Mouse (Mus musculus): ENCODE data around the gene Olfr1033. TPM values are rescaled to one million over a fixed set of nuclear protein-coding genes. Genes with fewer than 3 reads are reported as not detected.

Olfr1033 gene
- 0.72 TPM for polyA plus RNA-seq (2015; fragmentation: Illumina TruSeq; extraction: RNeasy Lipid Tissue Mini Kit (QIAGEN cat#74804); ENCODE audit: insufficient read depth, low read depth, low replicate concordance)

DNA sequence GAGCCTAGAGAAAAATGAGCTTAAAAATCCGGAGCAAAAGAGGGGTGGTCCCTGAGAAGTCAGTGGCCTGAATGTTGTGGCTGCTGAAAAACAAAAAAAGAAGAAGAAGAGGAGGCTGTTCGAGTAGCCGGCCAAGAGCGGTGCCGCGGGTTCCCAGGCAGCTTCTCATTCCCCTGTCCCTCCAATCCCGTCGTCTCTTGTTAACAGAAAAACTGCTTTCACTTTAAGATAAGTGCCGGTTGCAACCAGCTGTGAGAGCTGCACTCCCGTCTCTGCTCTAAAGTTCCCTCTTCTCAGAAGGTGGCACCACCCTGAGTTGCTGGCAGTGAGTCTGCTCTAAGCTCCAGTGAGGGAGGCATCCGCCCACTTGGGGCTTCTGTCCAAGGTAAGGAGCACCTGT, at the start of gene Olfr1033:
TSS of gene Olfr1033 (plus strand) at position 228 of the 400 bp plus-strand sequence.

DNA sequence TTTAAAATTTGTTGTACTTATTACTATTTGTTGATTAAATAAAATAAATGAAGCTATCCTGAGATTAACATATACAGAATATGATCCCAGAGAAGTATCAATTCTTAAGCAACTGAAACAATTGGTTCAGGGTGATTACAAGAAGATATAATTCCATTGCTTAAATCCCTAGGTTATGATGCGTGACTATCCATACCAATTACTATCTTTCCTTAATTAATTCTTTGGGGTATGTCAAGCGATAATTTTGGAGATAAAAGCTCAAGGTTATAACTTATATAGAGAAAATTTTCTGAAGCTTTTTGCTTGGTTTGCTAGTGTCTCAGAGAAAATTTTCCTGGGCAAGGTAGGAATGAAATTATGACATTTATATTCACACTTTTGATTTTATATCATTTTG, 46.8 kb upstream of the Olfr1033 start, which contains the start of gene Olfr1029:
TSS of gene Olfr1029 (plus strand) at position 301 of the 400 bp plus-strand sequence.

DNA sequence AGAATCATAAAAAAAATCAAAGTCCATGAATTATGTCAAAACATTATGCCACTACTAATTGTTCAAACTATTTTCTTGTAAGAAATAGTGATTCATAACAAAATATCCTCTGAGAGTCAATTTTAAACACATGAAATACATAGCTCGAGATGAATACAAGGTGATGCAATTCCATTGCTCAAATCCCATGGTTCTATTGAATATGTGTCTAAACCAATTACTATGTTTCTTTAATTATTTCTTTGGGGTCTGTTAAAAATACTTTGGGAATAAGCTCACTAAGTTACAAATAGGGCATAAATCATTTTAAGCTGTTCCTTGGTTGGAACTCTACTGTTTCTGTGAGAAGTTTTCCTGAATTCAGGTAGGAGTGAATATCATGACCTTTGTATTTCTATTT, 41.5 kb upstream of the Olfr1033 start, which contains the start of gene Olfr1030:
TSS of gene Olfr1030 (plus strand) at position 301 of the 400 bp plus-strand sequence.

DNA sequence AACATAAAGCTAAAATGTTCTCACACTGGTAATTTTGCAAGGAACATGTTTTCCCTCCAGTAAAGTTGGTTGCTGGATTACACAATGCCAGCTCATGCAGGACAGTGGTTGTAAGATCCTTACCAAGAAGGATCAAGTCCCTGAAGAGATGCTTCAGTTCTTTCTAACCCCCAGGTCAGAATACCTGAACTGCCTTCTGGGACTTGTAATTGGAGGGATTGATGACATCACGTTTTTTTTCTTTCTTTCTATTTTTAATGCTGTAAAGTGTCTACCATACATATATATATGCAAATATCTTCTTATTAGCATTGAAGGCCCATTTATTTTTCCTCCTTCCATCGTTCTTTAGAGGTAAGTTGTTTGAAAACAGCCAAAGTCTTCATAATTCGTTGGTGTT, 30.4 kb upstream of the Olfr1033 start, which contains the start of gene Olfr1031:
TSS of gene Olfr1031 (plus strand) at position 301 of the 400 bp plus-strand sequence.

DNA sequence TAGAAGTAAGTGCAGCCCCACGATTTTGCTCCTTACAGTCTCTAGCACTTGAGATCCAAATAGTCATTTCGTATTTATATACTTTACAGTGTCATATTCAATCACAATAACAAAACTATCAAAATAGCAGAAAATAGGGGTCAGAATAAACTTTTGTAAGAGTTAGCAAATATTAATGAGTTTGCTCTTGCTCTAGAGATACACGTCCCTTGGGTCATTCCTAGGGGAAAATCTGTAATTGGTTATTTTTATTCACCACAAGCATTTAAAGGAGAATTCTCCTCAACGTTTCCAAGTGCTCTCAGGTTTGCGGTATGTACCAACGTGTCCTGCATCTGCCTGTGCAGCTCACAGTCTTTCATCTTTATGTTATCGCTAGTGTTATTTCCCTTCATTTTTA, 15.2 kb upstream of the Olfr1033 start, which contains the start of gene Olfr1032:
TSS of gene Olfr1032 (plus strand) at position 301 of the 400 bp plus-strand sequence.

DNA sequence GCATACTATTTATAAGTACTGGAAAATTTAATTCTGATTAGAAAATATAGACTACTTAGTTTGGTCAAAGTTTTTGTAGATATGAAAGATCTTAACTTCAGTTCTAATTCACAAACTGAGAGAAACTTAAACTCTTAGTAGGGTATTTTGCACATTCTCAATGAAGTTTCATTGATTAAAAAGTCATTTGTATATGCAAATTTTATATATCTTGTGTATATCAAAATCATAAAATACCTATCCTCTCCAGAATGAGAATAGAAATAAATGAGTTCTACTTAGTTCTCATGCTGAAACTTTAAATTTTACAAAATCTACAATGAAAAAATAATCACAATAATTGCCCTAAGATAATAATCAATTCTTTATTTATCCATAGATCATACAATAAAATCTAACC, 25.1 kb downstream of the Olfr1033 start, which contains the start of gene Olfr1034:
TSS of gene Olfr1034 (plus strand) at position 301 of the 400 bp plus-strand sequence.

DNA sequence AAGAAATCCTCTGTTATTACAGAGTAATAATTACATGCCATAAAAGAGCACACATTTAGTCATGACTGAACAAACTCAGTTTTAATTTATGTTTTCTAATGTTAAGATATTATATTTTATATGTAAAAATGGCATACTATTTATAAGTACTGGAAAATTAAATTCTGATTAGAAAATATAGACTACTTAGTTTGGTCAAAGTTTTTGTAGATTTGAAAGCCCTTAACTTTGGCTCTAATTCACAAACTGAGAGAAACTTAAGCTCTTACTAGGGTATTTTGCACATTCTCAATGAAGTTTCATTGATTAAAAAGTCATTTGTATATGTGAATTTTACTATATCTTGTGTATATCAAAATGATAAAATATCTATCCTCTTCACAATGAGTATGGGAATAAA, 53.3 kb downstream of the Olfr1033 start, which contains the start of gene Olfr1036:
TSS of gene Olfr1036 (plus strand) at position 301 of the 400 bp plus-strand sequence.

DNA sequence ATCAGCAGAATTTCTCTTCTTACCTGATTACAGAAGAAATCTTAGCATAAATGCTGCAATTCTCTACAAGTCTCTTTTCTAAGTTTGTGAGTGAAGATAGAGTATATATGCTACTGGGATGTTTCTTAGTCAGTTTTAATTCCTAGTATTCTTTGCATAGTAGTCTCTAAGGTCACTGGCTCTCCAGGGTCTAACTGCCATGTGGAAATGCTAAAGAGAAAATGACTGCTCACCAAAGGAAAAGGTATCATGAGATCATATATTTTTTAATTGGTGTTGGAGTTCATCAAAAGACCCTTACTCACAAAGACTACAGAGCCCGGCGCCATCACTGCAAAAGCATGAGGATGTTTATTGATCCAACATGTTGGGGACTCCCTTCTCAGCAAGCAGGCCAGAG, 66.9 kb downstream of the Olfr1033 start, which contains the start of gene Olfr1037:
TSS of gene Olfr1037 (minus strand) at position 101 of the 400 bp plus-strand sequence.

Other genes with a start within 250 kb of the Olfr1033 start
- gene Olfr1014, start 247.9 kb upstream of the Olfr1033 start, polyA plus RNA-seq (2015; fragmentation: Illumina TruSeq; extraction: RNeasy Lipid Tissue Mini Kit (QIAGEN cat#74804); ENCODE audit: insufficient read depth, low read depth, low replicate concordance): not detected
- gene Olfr1015, start 238.6 kb upstream of the Olfr1033 start, polyA plus RNA-seq (2015; fragmentation: Illumina TruSeq; extraction: RNeasy Lipid Tissue Mini Kit (QIAGEN cat#74804); ENCODE audit: insufficient read depth, low read depth, low replicate concordance): not detected
- gene Olfr1016, start 218.1 kb upstream of the Olfr1033 start, polyA plus RNA-seq (2015; fragmentation: Illumina TruSeq; extraction: RNeasy Lipid Tissue Mini Kit (QIAGEN cat#74804); ENCODE audit: insufficient read depth, low read depth, low replicate concordance): not detected
- not detected for gene Olfr1018, start 202.2 kb upstream of the Olfr1033 start, polyA plus RNA-seq (2015; fragmentation: Illumina TruSeq; extraction: RNeasy Lipid Tissue Mini Kit (QIAGEN cat#74804); ENCODE audit: insufficient read depth, low read depth, low replicate concordance)
- not detected for gene Olfr1019, start 175.2 kb upstream of the Olfr1033 start, polyA plus RNA-seq (2015; fragmentation: Illumina TruSeq; extraction: RNeasy Lipid Tissue Mini Kit (QIAGEN cat#74804); ENCODE audit: insufficient read depth, low read depth, low replicate concordance)
- not detected for gene Olfr1020, start 173.6 kb upstream of the Olfr1033 start, polyA plus RNA-seq (2015; fragmentation: Illumina TruSeq; extraction: RNeasy Lipid Tissue Mini Kit (QIAGEN cat#74804); ENCODE audit: insufficient read depth, low read depth, low replicate concordance)
- not detected for gene Olfr1022, start 152.0 kb upstream of the Olfr1033 start, polyA plus RNA-seq (2015; fragmentation: Illumina TruSeq; extraction: RNeasy Lipid Tissue Mini Kit (QIAGEN cat#74804); ENCODE audit: insufficient read depth, low read depth, low replicate concordance)
- not detected for gene Olfr1023, start 135.0 kb upstream of the Olfr1033 start, polyA plus RNA-seq (2015; fragmentation: Illumina TruSeq; extraction: RNeasy Lipid Tissue Mini Kit (QIAGEN cat#74804); ENCODE audit: insufficient read depth, low read depth, low replicate concordance)
- gene Olfr1024, start 115.6 kb upstream of the Olfr1033 start, polyA plus RNA-seq (2015; fragmentation: Illumina TruSeq; extraction: RNeasy Lipid Tissue Mini Kit (QIAGEN cat#74804); ENCODE audit: insufficient read depth, low read depth, low replicate concordance): not detected
- not detected for gene Olfr1025-ps1, start 105.4 kb upstream of the Olfr1033 start, polyA plus RNA-seq (2015; fragmentation: Illumina TruSeq; extraction: RNeasy Lipid Tissue Mini Kit (QIAGEN cat#74804); ENCODE audit: insufficient read depth, low read depth, low replicate concordance)
- gene Olfr1026, start 99.1 kb upstream of the Olfr1033 start, polyA plus RNA-seq (2015; fragmentation: Illumina TruSeq; extraction: RNeasy Lipid Tissue Mini Kit (QIAGEN cat#74804); ENCODE audit: insufficient read depth, low read depth, low replicate concordance): not detected
- not detected for gene Olfr1028, start 70.2 kb upstream of the Olfr1033 start, polyA plus RNA-seq (2015; fragmentation: Illumina TruSeq; extraction: RNeasy Lipid Tissue Mini Kit (QIAGEN cat#74804); ENCODE audit: insufficient read depth, low read depth, low replicate concordance)
- gene Olfr1029, start 46.7 kb upstream of the Olfr1033 start, polyA plus RNA-seq (2015; fragmentation: Illumina TruSeq; extraction: RNeasy Lipid Tissue Mini Kit (QIAGEN cat#74804); ENCODE audit: insufficient read depth, low read depth, low replicate concordance): not detected
- not detected for gene Olfr1030, start 41.4 kb upstream of the Olfr1033 start, polyA plus RNA-seq (2015; fragmentation: Illumina TruSeq; extraction: RNeasy Lipid Tissue Mini Kit (QIAGEN cat#74804); ENCODE audit: insufficient read depth, low read depth, low replicate concordance)
- not detected for gene Olfr1031, start 30.3 kb upstream of the Olfr1033 start, polyA plus RNA-seq (2015; fragmentation: Illumina TruSeq; extraction: RNeasy Lipid Tissue Mini Kit (QIAGEN cat#74804); ENCODE audit: insufficient read depth, low read depth, low replicate concordance)
- gene Olfr1032, start 15.1 kb upstream of the Olfr1033 start, polyA plus RNA-seq (2015; fragmentation: Illumina TruSeq; extraction: RNeasy Lipid Tissue Mini Kit (QIAGEN cat#74804); ENCODE audit: insufficient read depth, low read depth, low replicate concordance): not detected
- gene Olfr1034, start 25.2 kb downstream of the Olfr1033 start, polyA plus RNA-seq (2015; fragmentation: Illumina TruSeq; extraction: RNeasy Lipid Tissue Mini Kit (QIAGEN cat#74804); ENCODE audit: insufficient read depth, low read depth, low replicate concordance): 0.17 TPM
- not detected for gene Olfr1036, start 53.4 kb downstream of the Olfr1033 start, polyA plus RNA-seq (2015; fragmentation: Illumina TruSeq; extraction: RNeasy Lipid Tissue Mini Kit (QIAGEN cat#74804); ENCODE audit: insufficient read depth, low read depth, low replicate concordance)
- not detected for gene Olfr1037, start 66.8 kb downstream of the Olfr1033 start, polyA plus RNA-seq (2015; fragmentation: Illumina TruSeq; extraction: RNeasy Lipid Tissue Mini Kit (QIAGEN cat#74804); ENCODE audit: insufficient read depth, low read depth, low replicate concordance)
- gene Olfr1039, start 115.3 kb downstream of the Olfr1033 start, polyA plus RNA-seq (2015; fragmentation: Illumina TruSeq; extraction: RNeasy Lipid Tissue Mini Kit (QIAGEN cat#74804); ENCODE audit: insufficient read depth, low read depth, low replicate concordance): not detected
- gene Olfr1040, start 126.1 kb downstream of the Olfr1033 start, polyA plus RNA-seq (2015; fragmentation: Illumina TruSeq; extraction: RNeasy Lipid Tissue Mini Kit (QIAGEN cat#74804); ENCODE audit: insufficient read depth, low read depth, low replicate concordance): not detected
- not detected for gene Olfr1042, start 141.2 kb downstream of the Olfr1033 start, polyA plus RNA-seq (2015; fragmentation: Illumina TruSeq; extraction: RNeasy Lipid Tissue Mini Kit (QIAGEN cat#74804); ENCODE audit: insufficient read depth, low read depth, low replicate concordance)
- not detected for gene Olfr1043, start 146.9 kb downstream of the Olfr1033 start, polyA plus RNA-seq (2015; fragmentation: Illumina TruSeq; extraction: RNeasy Lipid Tissue Mini Kit (QIAGEN cat#74804); ENCODE audit: insufficient read depth, low read depth, low replicate concordance)
- not detected for gene Olfr1044, start 157.2 kb downstream of the Olfr1033 start, polyA plus RNA-seq (2015; fragmentation: Illumina TruSeq; extraction: RNeasy Lipid Tissue Mini Kit (QIAGEN cat#74804); ENCODE audit: insufficient read depth, low read depth, low replicate concordance)
- gene Olfr52, start 165.1 kb downstream of the Olfr1033 start, polyA plus RNA-seq (2015; fragmentation: Illumina TruSeq; extraction: RNeasy Lipid Tissue Mini Kit (QIAGEN cat#74804); ENCODE audit: insufficient read depth, low read depth, low replicate concordance): not detected
- not detected for gene Olfr1045, start 182.4 kb downstream of the Olfr1033 start, polyA plus RNA-seq (2015; fragmentation: Illumina TruSeq; extraction: RNeasy Lipid Tissue Mini Kit (QIAGEN cat#74804); ENCODE audit: insufficient read depth, low read depth, low replicate concordance)
- gene Olfr1046, start 198.7 kb downstream of the Olfr1033 start, polyA plus RNA-seq (2015; fragmentation: Illumina TruSeq; extraction: RNeasy Lipid Tissue Mini Kit (QIAGEN cat#74804); ENCODE audit: insufficient read depth, low read depth, low replicate concordance): not detected
- not detected for gene Olfr1047, start 210.8 kb downstream of the Olfr1033 start, polyA plus RNA-seq (2015; fragmentation: Illumina TruSeq; extraction: RNeasy Lipid Tissue Mini Kit (QIAGEN cat#74804); ENCODE audit: insufficient read depth, low read depth, low replicate concordance)
- not detected for gene Olfr1048, start 219.7 kb downstream of the Olfr1033 start, polyA plus RNA-seq (2015; fragmentation: Illumina TruSeq; extraction: RNeasy Lipid Tissue Mini Kit (QIAGEN cat#74804); ENCODE audit: insufficient read depth, low read depth, low replicate concordance)
- not detected for gene Olfr1049, start 237.7 kb downstream of the Olfr1033 start, polyA plus RNA-seq (2015; fragmentation: Illumina TruSeq; extraction: RNeasy Lipid Tissue Mini Kit (QIAGEN cat#74804); ENCODE audit: insufficient read depth, low read depth, low replicate concordance)

Measured in pancreas, adult 10 weeks (tissue).